Mouse (Mus musculus) brown adipose tissue, adult 24 weeks (tissue): Measurements from ENCODE around the gene Pttg1ip. TPM values are rescaled to one million over a fixed set of nuclear protein-coding genes. Genes with fewer than 3 reads are reported as not detected.

ENCODE experiments used
- H3K27ac ChIP-seq: fragments of 200-500 bp; replicated peaks from 2 replicates; pipeline ENCODE4 v1.5.1; 2012; ENCODE audit warnings: low read depth, mild to moderate bottlenecking, low read length
- H3K4me1 ChIP-seq: fragments of 200-500 bp; 2 replicates; pipeline ENCODE4 v1.6.1; 2012; ENCODE audit warnings: low read length, mixed read lengths; ENCODE audit not compliant: control insufficient read depth, insufficient read depth, insufficient read length
- H3K4me3 ChIP-seq: fragments of 200-500 bp; 2 replicates; pipeline ENCODE4 v1.5.1; 2012; ENCODE audit warnings: low read depth, mild to moderate bottlenecking, low read length, moderate library complexity; ENCODE audit not compliant: insufficient read depth
- polyA plus RNA-seq: library from polyadenylated mRNA; stranded (reverse); fragments of >200 nt; gene quantifications from 2 replicates; pipeline ENCODE4 v1.2.4, GENCODE M21; 2012; ENCODE audit not compliant: missing spikeins, insufficient read depth, insufficient read length

Gene Pttg1ip
- polyA plus RNA-seq, 1 experiment = 88.8 TPM

GRCm38 (mm10) chr10:77629970-77630369 is 48.5 kb downstream of the Pttg1ip start:
- Histone ChIP-seq H3K4me3 (no peak overlapping the region), H3K27ac (no peak overlapping the region), H3K4me1 (peaks cover 16% of the 10 kb centered on the region)

DNA sequence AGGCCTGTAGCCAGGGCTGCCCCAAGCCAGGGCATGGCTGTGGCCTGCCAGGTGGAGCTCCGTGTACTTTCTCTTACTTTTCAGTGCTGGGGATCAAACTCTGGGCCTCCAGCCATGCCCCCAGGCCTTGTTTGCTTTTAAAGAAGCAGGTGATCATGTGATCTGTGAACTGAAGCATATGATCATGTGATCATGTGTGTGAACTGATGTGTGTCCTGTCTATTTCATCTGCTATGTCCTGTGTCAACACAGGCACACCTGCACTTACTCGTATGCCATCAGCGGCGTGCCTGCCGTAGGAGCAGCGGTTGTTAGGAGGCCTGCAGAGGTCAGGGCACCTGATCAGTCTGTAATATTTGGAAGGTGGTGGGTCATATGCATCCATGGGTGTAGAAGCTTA is 52.5 kb downstream of the Pttg1ip start:
- Histone ChIP-seq H3K27ac (0 out of 2 replicates have a peak overlapping the region, but pooled peaks have one; percentile 8), H3K4me3 (no peak overlapping the region), H3K4me1 (peaks cover 14% of the 10 kb centered on the region)

- H3K4me1 ChIP-seq = peaks cover 15% of the 10 kb centered on the region
- no peak overlapping the region for H3K4me3 ChIP-seq
- peak overlapping the region; percentile 60; the same call in 1 of the 2 replicates for H3K27ac ChIP-seq
Measured at GRCm38 (mm10) chr10:77634452-77635231, 53.1 kb downstream of the Pttg1ip start.

GRCm38 (mm10) chr10:77636234-77636922 is 54.9 kb downstream of the Pttg1ip start:
- Histone ChIP-seq H3K4me1 (peaks cover 15% of the 10 kb centered on the region), H3K4me3 (no peak overlapping the region), H3K27ac (no peak overlapping the region)

DNA sequence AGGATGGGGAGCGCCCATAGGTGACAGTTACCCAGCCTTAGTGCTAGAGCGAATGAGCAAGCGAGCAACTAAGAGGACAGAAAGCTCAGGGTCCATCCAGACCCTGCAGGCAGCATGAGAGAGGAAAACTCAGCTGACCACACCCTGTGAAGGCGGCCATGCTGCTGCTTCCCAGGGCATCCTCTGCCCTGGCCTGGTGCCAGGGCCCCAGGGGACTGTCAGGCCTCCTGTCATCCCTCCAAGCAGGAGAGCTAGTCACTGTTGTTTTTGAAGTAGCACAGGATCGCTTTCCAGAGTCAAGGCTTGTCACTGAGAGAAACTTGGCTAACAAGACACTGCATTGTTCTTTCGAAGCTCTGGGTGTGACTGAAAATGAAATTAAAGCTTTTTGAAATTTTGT is 57.4 kb downstream of the Pttg1ip start:
- H3K4me1 ChIP-seq = peaks cover 15% of the 10 kb centered on the region
- no peak overlapping the region for H3K27ac ChIP-seq
- H3K4me3 ChIP-seq = no peak overlapping the region

DNA sequence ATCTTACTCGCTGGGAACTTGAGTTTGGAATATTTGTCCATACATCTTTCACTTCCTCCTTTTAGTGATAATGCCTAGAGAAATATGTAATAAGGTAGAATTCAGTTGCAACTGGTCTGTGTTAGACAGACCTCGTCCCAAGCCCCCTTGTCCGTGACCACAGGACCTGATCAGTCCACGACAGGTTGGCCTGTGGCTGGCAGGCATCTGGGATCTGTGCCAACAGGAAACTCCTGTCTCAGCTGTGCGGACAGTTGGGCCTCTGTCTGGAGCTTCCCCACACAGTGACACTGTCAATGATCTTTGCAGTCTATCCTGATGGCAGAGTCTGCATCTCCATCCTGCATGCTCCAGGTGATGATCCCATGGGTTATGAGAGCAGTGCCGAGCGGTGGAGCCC is 61.6 kb downstream of the Pttg1ip start:
- Histone ChIP-seq H3K4me1 (peaks cover 8% of the 10 kb centered on the region), H3K27ac (no peak overlapping the region), H3K4me3 (no peak overlapping the region)

DNA sequence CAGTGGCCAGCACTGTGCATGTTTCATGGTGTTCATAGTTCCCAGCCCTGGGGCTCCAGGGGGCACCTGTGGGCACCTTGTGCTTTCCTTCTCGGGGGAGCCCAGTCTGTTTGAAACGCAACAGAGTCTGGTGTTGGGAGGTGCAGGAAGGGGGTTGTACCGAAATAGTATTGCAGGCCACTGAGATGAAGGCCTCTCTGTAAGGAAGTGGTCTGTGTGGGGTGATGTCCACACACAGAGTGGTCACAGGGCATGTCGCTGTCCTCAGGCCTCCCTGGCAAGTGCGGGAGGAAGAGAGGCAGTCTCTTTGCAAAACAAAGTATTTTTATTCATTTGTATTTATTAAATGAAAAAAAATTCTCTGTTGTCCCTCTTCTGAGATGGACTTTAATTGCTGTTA is 64.1 kb downstream of the Pttg1ip start:
- no peaks in the 10 kb centered on the region for H3K4me1 ChIP-seq
- no peak overlapping the region for H3K4me3 ChIP-seq
- H3K27ac ChIP-seq = no peak overlapping the region

- Histone ChIP-seq H3K4me1 (no peaks in the 10 kb centered on the region), H3K27ac (no peak overlapping the region), H3K4me3 (no peak overlapping the region)
Measured at GRCm38 (mm10) chr10:77647461-77647860, 65.9 kb downstream of the Pttg1ip start.

- Histone ChIP-seq H3K4me3 (no peak overlapping the region), H3K27ac (no peak overlapping the region), H3K4me1 (no peaks in the 10 kb centered on the region)
Measured at GRCm38 (mm10) chr10:77647901-77648300, 66.4 kb downstream of the Pttg1ip start.

Other genes starting within 250 kb of the Pttg1ip start
- 4.0 and 4.4 TPM in 2 replicates for gene Adarb1, start 163.4 kb upstream of the Pttg1ip start, polyA plus RNA-seq
- gene Fam207a, start 65.9 kb upstream of the Pttg1ip start, polyA plus RNA-seq = 5.4 and 11.1 TPM in 2 replicates
- 4.3 and 4.4 TPM in 2 replicates for gene Itgb2, start 51.5 kb upstream of the Pttg1ip start, polyA plus RNA-seq
- gene Sumo3, start 24.4 kb downstream of the Pttg1ip start, polyA plus RNA-seq = 58.1 and 84.9 TPM in 2 replicates
- 16.0 and 45.5 TPM in 2 replicates for gene Gm49325, start 24.5 kb downstream of the Pttg1ip start, polyA plus RNA-seq
- 23.3 and 26.1 TPM in 2 replicates for gene Ube2g2, start 40.6 kb downstream of the Pttg1ip start, polyA plus RNA-seq
- not detected in 2 replicates for gene Tspear, start 104.8 kb downstream of the Pttg1ip start, polyA plus RNA-seq
- gene Gm19402, start 109.0 kb downstream of the Pttg1ip start, polyA plus RNA-seq = not detected in 2 replicates
- not detected in 2 replicates for gene Gm9508, start 115.5 kb downstream of the Pttg1ip start, polyA plus RNA-seq
- gene Gm10272, start 124.9 kb downstream of the Pttg1ip start, polyA plus RNA-seq = not detected in 2 replicates
- gene Gm10024, start 129.7 kb downstream of the Pttg1ip start, polyA plus RNA-seq = not detected in 2 replicates
- gene Gm10142, start 134.1 kb downstream of the Pttg1ip start, polyA plus RNA-seq = not detected in 2 replicates
- not detected in 2 replicates for gene Krtap12-1, start 138.9 kb downstream of the Pttg1ip start, polyA plus RNA-seq
- not detected in 2 replicates for gene Gm10100, start 144.8 kb downstream of the Pttg1ip start, polyA plus RNA-seq
- gene Gm18596, start 160.9 kb downstream of the Pttg1ip start, polyA plus RNA-seq = not detected in 2 replicates
- not detected in 2 replicates for gene Gm9736, start 169.6 kb downstream of the Pttg1ip start, polyA plus RNA-seq
- not detected in 2 replicates for gene Gm3233, start 178.0 kb downstream of the Pttg1ip start, polyA plus RNA-seq
- gene Gm3238, start 189.6 kb downstream of the Pttg1ip start, polyA plus RNA-seq = not detected in 2 replicates
- not detected in 2 replicates for gene Gm7138, start 195.2 kb downstream of the Pttg1ip start, polyA plus RNA-seq
- not detected in 2 replicates for gene Gm3250, start 200.8 kb downstream of the Pttg1ip start, polyA plus RNA-seq
- gene Gm7137, start 206.5 kb downstream of the Pttg1ip start, polyA plus RNA-seq = not detected in 2 replicates
- not detected in 2 replicates for gene Gm9639, start 213.4 kb downstream of the Pttg1ip start, polyA plus RNA-seq
- not detected in 2 replicates for gene Gm19668, start 217.4 kb downstream of the Pttg1ip start, polyA plus RNA-seq
- not detected in 2 replicates for gene Gm9507, start 230.1 kb downstream of the Pttg1ip start, polyA plus RNA-seq
- gene Gm2696, start 233.0 kb downstream of the Pttg1ip start, polyA plus RNA-seq = not detected in 2 replicates
- not detected in 2 replicates for gene Krtap10-4, start 245.4 kb downstream of the Pttg1ip start, polyA plus RNA-seq